Mouse (Mus musculus): ENCODE measurements at regions not wholly inside any gene's neighbourhood (a gene's known extent, or its start where the extent isn't known, plus 50 kb on each side); places are given as distances from the start of the nearest gene placed in this dataset.

DNA sequence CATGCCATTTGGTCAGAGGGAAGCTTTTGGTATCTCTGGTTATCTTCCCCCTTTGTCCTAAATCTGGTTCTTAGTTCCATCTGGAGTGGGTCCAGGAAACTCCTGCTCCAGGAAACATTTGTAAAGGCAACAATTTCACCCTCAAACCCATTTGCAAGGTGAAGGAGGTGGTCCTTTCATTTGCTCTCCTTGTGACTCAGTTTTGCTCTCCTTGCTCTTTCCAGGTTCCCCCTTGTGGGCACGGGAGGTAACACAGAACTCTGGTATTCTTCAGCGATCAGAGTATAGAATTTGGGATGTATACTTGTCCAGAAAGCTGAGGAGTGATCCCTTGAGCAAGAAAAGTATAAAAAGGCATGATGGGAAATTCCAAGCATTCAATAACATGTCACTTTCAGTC lies 123.8 kb downstream of the Sec61b start:
- Histone ChIP-seq H3K36me3 (no peaks in the 10 kb centered on the region), H3K9me3 (no peaks in the 10 kb centered on the region), H3K27me3 (no peaks in the 10 kb centered on the region), H3K9ac (no peak overlapping the region), H3K4me3 (no peak overlapping the region), H3K4me1 (replicated peaks) (no peaks in the 10 kb centered on the region), H3K27ac (no peak overlapping the region), H3K4me2 (no peak overlapping the region)
- ATAC-seq (ENCODE audit: low FRiP score) = no peak
- 56% methylated on average over 2 of the region's 2 CpGs for WGBS

- WGBS = 88% methylated on average over 10 of the region's 10 CpGs
- H3K36me3 ChIP-seq = no peaks in the 10 kb centered on the region
- no peak overlapping the region for H3K4me2 ChIP-seq
- H3K4me1 ChIP-seq (replicated peaks) = peaks cover 8% of the 10 kb centered on the region
- H3K9me3 ChIP-seq = no peaks in the 10 kb centered on the region
- H3K9ac ChIP-seq = no peak overlapping the region
- ATAC-seq (ENCODE audit: low FRiP score) = no peak
- no peak overlapping the region for H3K4me3 ChIP-seq
- H3K27me3 ChIP-seq = no peaks in the 10 kb centered on the region
- H3K27ac ChIP-seq = no peak overlapping the region
These were observed 127.0 kb downstream of the Sec61b start for GRCm38 (mm10) chr4:47601301-47602070.

GRCm38 (mm10) chr4:47603378-47603777 lies 128.9 kb downstream of the Sec61b start:
- H3K27ac ChIP-seq = no peak overlapping the region
- H3K4me1 ChIP-seq (replicated peaks) = peaks cover 9% of the 10 kb centered on the region
- no peak overlapping the region for H3K9ac ChIP-seq
- H3K4me2 ChIP-seq = peak overlapping the region; percentile 34
- no peak for ATAC-seq (ENCODE audit: low FRiP score)
- H3K9me3 ChIP-seq = no peaks in the 10 kb centered on the region
- H3K4me3 ChIP-seq = no peak overlapping the region
- WGBS = 56% methylated on average over 6 of the region's 6 CpGs
- 0 out of 2 replicates have a peak, but pooled peaks cover 2% of the 10 kb centered on the region for H3K27me3 ChIP-seq
- no peaks in the 10 kb centered on the region for H3K36me3 ChIP-seq

DNA sequence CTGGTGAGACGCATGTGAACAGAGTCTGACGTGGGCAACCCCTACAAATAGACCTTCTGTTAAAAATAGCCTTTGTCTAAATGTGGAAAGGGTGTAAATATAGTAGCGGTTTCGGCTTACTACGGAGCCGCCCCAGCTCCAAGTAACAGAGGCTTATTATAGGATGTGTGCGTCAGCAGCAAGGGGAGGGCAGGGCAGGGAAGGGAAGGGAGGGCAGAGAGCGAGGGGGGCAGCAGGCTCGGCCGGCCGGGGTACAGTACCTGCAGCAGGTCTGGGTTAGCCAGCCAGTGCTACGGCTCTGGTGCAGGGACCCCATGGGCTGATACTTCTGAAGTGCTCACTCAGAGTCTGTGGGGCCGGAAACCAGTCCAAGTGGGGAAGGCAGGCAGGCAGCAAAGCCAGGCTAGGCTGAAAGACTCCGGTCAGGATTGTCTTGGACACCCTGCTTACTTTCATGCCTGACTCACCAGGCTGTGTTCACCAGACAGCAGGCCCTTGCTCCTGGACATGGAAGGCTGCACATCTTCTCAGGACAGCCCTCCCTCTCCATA lies 129.5 kb downstream of the Sec61b start:
- Histone ChIP-seq H3K36me3 (no peaks in the 10 kb centered on the region), H3K9ac (no peak overlapping the region), H3K9me3 (no peaks in the 10 kb centered on the region), H3K4me1 (replicated peaks) (peaks cover 15% of the 10 kb centered on the region), H3K4me2 (peak overlapping the region; percentile 34), H3K27me3 (0 out of 2 replicates have a peak, but pooled peaks cover 2% of the 10 kb centered on the region), H3K27ac (no peak overlapping the region), H3K4me3 (no peak overlapping the region)
- 0 out of 2 replicates have a peak, but pooled peaks have one; percentile 23 for ATAC-seq (ENCODE audit: low FRiP score)
- WGBS = 53% methylated on average over 14 of the region's 14 CpGs

DNA sequence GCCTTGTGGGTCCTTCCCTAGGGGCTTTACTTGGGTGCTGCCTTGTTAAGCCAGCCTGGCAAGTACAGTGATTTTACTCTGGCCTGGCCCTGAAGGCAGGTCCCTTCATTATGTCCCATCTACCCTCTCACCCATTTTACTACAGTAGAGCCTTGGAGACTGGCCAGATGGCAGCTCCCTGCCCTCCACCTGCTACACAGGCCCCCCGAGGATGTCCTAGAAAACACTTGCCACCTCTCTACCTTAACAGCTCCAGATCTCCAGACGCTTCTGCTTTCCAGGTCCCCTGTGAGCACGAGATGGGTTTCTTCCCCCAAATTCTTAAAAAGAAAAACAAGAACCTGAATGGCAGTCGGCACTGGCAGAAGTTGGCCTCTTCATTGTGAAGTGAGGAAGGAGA lies 131.2 kb downstream of the Sec61b start:
- peaks cover 16% of the 10 kb centered on the region for H3K4me1 ChIP-seq (replicated peaks)
- no peak overlapping the region for H3K27ac ChIP-seq
- ATAC-seq (ENCODE audit: low FRiP score) = no peak
- H3K36me3 ChIP-seq = no peaks in the 10 kb centered on the region
- H3K4me3 ChIP-seq = no peak overlapping the region
- WGBS = 88% methylated on average over 4 of the region's 4 CpGs
- 0 out of 2 replicates have a peak, but pooled peaks cover 2% of the 10 kb centered on the region for H3K27me3 ChIP-seq
- no peak overlapping the region for H3K4me2 ChIP-seq
- no peaks in the 10 kb centered on the region for H3K9me3 ChIP-seq
- no peak overlapping the region for H3K9ac ChIP-seq

DNA sequence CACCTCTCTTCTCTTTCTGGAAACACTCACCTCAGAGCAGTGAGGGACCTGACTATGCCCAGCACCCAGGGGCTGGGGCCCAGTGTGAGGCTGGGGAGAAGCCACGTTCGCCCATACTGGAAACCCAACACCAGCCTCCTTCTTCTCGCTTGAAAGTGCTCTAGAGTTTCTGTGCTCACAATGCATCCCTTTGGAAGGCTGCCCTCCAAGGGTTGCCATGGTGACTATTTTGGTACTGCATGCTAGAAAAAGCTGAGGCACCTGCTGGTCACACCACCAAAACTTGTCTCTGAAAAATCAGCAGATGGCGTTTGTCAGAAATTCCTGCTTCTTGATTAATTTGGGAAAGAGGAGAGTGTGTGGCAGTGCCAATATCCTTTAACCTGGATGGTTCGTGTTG lies 134.2 kb downstream of the Sec61b start:
- Histone ChIP-seq H3K4me3 (no peak overlapping the region), H3K36me3 (no peaks in the 10 kb centered on the region), H3K27me3 (0 out of 2 replicates have a peak, but pooled peaks cover 2% of the 10 kb centered on the region), H3K9ac (no peak overlapping the region), H3K4me2 (no peak overlapping the region), H3K27ac (no peak overlapping the region), H3K4me1 (replicated peaks) (peaks cover 13% of the 10 kb centered on the region), H3K9me3 (no peaks in the 10 kb centered on the region)
- 35% methylated on average over 5 of the region's 5 CpGs for WGBS
- no peak for ATAC-seq (ENCODE audit: low FRiP score)

DNA sequence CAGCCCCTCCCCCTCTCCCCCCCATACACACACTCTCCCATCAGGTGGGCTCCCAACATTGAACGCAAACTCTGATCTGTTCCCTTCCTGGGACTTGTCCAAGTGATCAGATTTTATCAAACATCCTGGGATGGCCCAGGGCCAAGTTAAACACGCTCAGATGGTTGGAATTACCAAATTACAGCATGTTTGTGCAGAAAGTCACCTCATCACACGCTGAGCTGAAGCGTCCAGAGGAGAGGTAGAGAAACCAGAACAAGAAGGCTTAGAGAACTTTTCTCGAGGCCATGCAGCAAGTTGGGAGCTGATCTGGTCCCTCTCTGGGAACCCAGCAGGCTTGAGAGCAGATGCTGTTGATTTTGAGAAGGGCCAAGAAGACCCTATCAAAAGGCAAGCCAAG lies 136.5 kb downstream of the Sec61b start:
- Histone ChIP-seq H3K36me3 (no peaks in the 10 kb centered on the region), H3K27me3 (0 out of 2 replicates have a peak, but pooled peaks cover 2% of the 10 kb centered on the region), H3K27ac (no peak overlapping the region), H3K9ac (no peak overlapping the region), H3K4me2 (no peak overlapping the region), H3K9me3 (no peaks in the 10 kb centered on the region), H3K4me3 (no peak overlapping the region), H3K4me1 (replicated peaks) (peaks cover 7% of the 10 kb centered on the region)
- no peak for ATAC-seq (ENCODE audit: low FRiP score)
- WGBS = 74% methylated on average over 5 of the region's 5 CpGs

DNA sequence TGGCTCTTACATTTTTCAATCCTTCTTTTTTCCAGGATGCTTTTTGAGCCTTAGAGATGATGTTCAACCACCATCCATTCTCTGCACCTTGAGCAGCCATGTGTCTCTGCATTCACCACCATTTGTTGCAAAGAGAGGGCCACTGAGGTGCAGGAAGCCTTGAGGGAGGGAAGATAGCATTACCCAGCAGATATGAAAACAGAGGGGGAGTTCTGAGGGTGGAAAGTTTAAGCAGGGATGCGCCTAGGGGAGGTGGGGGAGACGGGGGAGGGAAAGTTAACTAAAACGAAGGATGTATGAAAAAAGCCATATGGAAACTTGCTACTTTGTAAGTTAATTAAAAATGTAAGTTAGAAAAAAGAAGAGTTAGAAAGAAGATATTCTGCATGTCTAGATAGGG lies 142.1 kb downstream of the Sec61b start:
- Histone ChIP-seq H3K27me3 (no peaks in the 10 kb centered on the region), H3K4me2 (no peak overlapping the region), H3K9me3 (no peaks in the 10 kb centered on the region), H3K36me3 (no peaks in the 10 kb centered on the region), H3K27ac (no peak overlapping the region), H3K9ac (no peak overlapping the region), H3K4me3 (no peak overlapping the region), H3K4me1 (replicated peaks) (no peaks in the 10 kb centered on the region)
- no peak for ATAC-seq (ENCODE audit: low FRiP score)
- 88% methylated on average over 3 of the region's 3 CpGs for WGBS

DNA sequence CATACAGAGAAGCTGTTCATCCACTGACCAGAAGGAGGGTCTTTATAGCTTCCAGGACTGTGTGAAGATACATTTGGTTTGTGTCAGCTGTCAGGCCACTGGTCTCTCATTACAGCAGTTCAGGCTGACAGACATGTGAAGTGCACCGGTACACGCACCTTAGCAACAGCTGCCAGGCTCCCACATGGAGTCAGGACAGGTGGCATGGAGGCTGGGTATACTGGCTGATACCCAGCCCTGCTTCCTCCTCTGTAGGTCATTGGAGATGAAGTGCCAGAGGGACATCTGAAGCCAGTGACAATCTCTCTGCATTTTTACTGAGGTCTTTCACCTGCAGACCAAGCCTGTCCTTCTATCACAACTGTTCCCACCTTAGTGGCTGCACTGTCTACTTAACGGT lies 146.2 kb downstream of the Sec61b start:
- H3K27me3 ChIP-seq = no peaks in the 10 kb centered on the region
- 91% methylated on average over 3 of the region's 3 CpGs for WGBS
- no peak overlapping the region for H3K9ac ChIP-seq
- no peaks in the 10 kb centered on the region for H3K36me3 ChIP-seq
- H3K27ac ChIP-seq = no peak overlapping the region
- no peaks in the 10 kb centered on the region for H3K9me3 ChIP-seq
- no peak overlapping the region for H3K4me2 ChIP-seq
- no peak for ATAC-seq (ENCODE audit: low FRiP score)
- H3K4me1 ChIP-seq (replicated peaks) = no peaks in the 10 kb centered on the region
- no peak overlapping the region for H3K4me3 ChIP-seq

GRCm38 (mm10) chr4:47622851-47623743 lies 148.6 kb downstream of the Sec61b start:
- H3K4me1 ChIP-seq (replicated peaks) = no peaks in the 10 kb centered on the region
- H3K4me2 ChIP-seq = no peak overlapping the region
- no peaks in the 10 kb centered on the region for H3K9me3 ChIP-seq
- WGBS = 88% methylated on average over 13 of the region's 13 CpGs
- H3K9ac ChIP-seq = no peak overlapping the region
- no peak overlapping the region for H3K4me3 ChIP-seq
- ATAC-seq (ENCODE audit: low FRiP score) = no peak
- no peak overlapping the region for H3K27ac ChIP-seq
- no peaks in the 10 kb centered on the region for H3K27me3 ChIP-seq
- H3K36me3 ChIP-seq = no peaks in the 10 kb centered on the region

GRCm38 (mm10) chr4:47630006-47630405 lies 155.5 kb downstream of the Sec61b start:
- no peak for ATAC-seq (ENCODE audit: low FRiP score)
- Histone ChIP-seq H3K27me3 (no peaks in the 10 kb centered on the region), H3K27ac (no peak overlapping the region), H3K4me2 (no peak overlapping the region), H3K4me3 (no peak overlapping the region), H3K4me1 (replicated peaks) (no peaks in the 10 kb centered on the region), H3K36me3 (no peaks in the 10 kb centered on the region), H3K9ac (no peak overlapping the region), H3K9me3 (no peaks in the 10 kb centered on the region)
- WGBS = 74% methylated on average over 8 of the region's 8 CpGs

DNA sequence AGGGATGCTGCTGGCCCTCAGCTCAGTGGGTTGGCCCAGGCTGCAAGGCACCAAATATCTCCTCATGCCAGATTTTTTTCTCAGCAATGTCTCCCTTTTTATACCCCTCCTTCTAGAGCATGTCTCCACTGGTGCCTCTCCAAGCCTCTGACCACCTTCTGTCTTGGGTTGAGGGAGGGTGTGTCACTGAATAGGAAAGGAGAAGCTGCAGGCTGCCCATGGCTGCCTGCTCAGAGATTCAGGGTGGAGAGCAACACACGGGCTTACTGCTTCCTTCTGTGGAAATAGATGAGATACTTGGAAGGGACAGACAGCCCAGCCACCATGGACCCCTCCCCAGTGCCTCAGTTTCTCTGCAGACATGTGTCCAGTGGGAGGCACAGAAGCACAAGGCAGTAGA lies 156.0 kb downstream of the Sec61b start:
- Histone ChIP-seq H3K27me3 (no peaks in the 10 kb centered on the region), H3K9me3 (no peaks in the 10 kb centered on the region), H3K4me3 (no peak overlapping the region), H3K4me1 (replicated peaks) (no peaks in the 10 kb centered on the region), H3K27ac (no peak overlapping the region), H3K9ac (no peak overlapping the region), H3K36me3 (no peaks in the 10 kb centered on the region), H3K4me2 (no peak overlapping the region)
- WGBS = 64% methylated on average over 1 of the region's 1 CpGs
- no peak for ATAC-seq (ENCODE audit: low FRiP score)
